Mouse (Mus musculus) heart, embryonic 14.5 days (tissue): ENCODE results near the gene 1700019A02Rik. TPM values are rescaled to one million over a fixed set of nuclear protein-coding genes. Genes with fewer than 3 reads are reported as not detected.
A peak's percentile ranks its signal among the peaks of the same experiment; 100 is the strongest.

Experiments used
- ATAC-seq: fragments of 200-750 bp; cut with Nextera tagmentation; 2 replicates; pipeline ENCODE4 v1.8.0; 2017; ENCODE audit warnings: low read depth, moderate TSS enrichment; ENCODE audit not compliant: insufficient number of reproducible peaks, insufficient read depth, low FRiP score
- H3K27ac ChIP-seq, 2 experiments: fragments of 200-500 bp in 1 of 2; fragments of 300-500 bp in 1 of 2; sonication (generic) in 1 of 2; replicated peaks in 1 of 2; 2 replicates each; pipeline ENCODE4 v1.5.1; 2012 to 2014; ENCODE audit warnings: low read depth in 2 of 2, low read length in 2 of 2, control low read depth in 1 of 2, mild to moderate bottlenecking in 1 of 2, mixed read lengths in 1 of 2; ENCODE audit not compliant: control insufficient read depth in 1 of 2, insufficient read depth in 1 of 2
- H3K27me3 ChIP-seq: fragments of 300-500 bp; sonication (generic); 2 replicates; pipeline ENCODE4 v1.6.1; 2014; ENCODE audit warnings: mild to moderate bottlenecking, low read length, control low read depth; ENCODE audit not compliant: control insufficient read depth, insufficient read depth
- H3K36me3 ChIP-seq: fragments of 300-500 bp; sonication (generic); 2 replicates; pipeline ENCODE4 v1.6.1; 2014; ENCODE audit warnings: mild to moderate bottlenecking, control low read depth, low read length, mixed read lengths; ENCODE audit not compliant: control insufficient read depth, insufficient read depth
- H3K4me1 ChIP-seq, 2 experiments: fragments of 200-500 bp in 1 of 2; fragments of 300-500 bp in 1 of 2; sonication (generic) in 1 of 2; 2 replicates each; pipeline ENCODE4 v1.6.1; 2012 to 2014; ENCODE audit warnings: low read length in 2 of 2, control low read depth in 1 of 2, mixed read lengths in 1 of 2; ENCODE audit not compliant: control insufficient read depth in 2 of 2, insufficient read depth in 2 of 2
- H3K4me2 ChIP-seq: fragments of 300-500 bp; sonication (generic); 2 replicates; pipeline ENCODE4 v1.6.1; 2014; ENCODE audit warnings: mild to moderate bottlenecking, low read length
- H3K4me3 ChIP-seq, 2 experiments: fragments of 200-500 bp in 1 of 2; fragments of 300-500 bp in 1 of 2; sonication (generic) in 1 of 2; 2 replicates each; pipeline ENCODE4 v1.5.1; 2012 to 2014; ENCODE audit warnings: low read length in 2 of 2, mild to moderate bottlenecking in 2 of 2, control low read depth in 1 of 2, low read depth in 1 of 2, moderate library complexity in 1 of 2; ENCODE audit not compliant: control insufficient read depth in 1 of 2, insufficient read depth in 1 of 2
- H3K9ac ChIP-seq: fragments of 300-500 bp; sonication (generic); 2 replicates; pipeline ENCODE4 v1.6.1; 2014; ENCODE audit warnings: mild to moderate bottlenecking, low read length
- H3K9me3 ChIP-seq: fragments of 300-500 bp; sonication (generic); 2 replicates; pipeline ENCODE4 v1.6.1; 2016; ENCODE audit warnings: low read length, control low read depth; ENCODE audit not compliant: control insufficient read depth
- WGBS: fragments of 180-500 bp; shearing (Covaris S2); extraction: QIAGEN DNeasy Blood & Tissue Kit; methylation state at CpG from one replicate; pipeline ENCODE4 v1.1.7; 2014; 5-methylcytosine and 5-hydroxymethylcytosine counted together
- polyA plus RNA-seq: library from polyadenylated mRNA; unstranded; fragments of >200 nt; fragmentation: Nextera tagmentation; extraction: Ambion mirVana; gene quantifications from 2 replicates; pipeline ENCODE4 v1.2.1, GENCODE M21; 2014

1700019A02Rik gene
- polyA plus RNA-seq, 1 experiment from 2014 or later: not detected

GRCm38 (mm10) chr1:53191234-53191633, 3.8 kb upstream of the 1700019A02Rik start:
- H3K4me3 ChIP-seq: no peak overlapping the region
- H3K36me3 ChIP-seq: no peaks in the 10 kb centered on the region
- no peak overlapping the region for H3K4me2 ChIP-seq
- H3K27ac ChIP-seq: no peak overlapping the region
- no peaks in the 10 kb centered on the region for H3K27me3 ChIP-seq
- no peak for ATAC-seq
- no peaks in the 10 kb centered on the region for H3K9me3 ChIP-seq
- H3K4me1 ChIP-seq: peaks cover 4 to 8% of the 10 kb centered on the region in 2 experiments; a peak in 2 of 4 replicates
- H3K9ac ChIP-seq: no peak overlapping the region
- WGBS: 84% methylated on average over 3 of the region's 3 CpGs

GRCm38 (mm10) chr1:53189620-53190019, 2.2 kb upstream of the 1700019A02Rik start:
- peaks cover 2 to 3% of the 10 kb centered on the region in 2 experiments; a peak in 2 of 4 replicates for H3K4me1 ChIP-seq
- H3K27me3 ChIP-seq: no peaks in the 10 kb centered on the region
- no peaks in the 10 kb centered on the region for H3K9me3 ChIP-seq
- no peak overlapping the region for H3K4me3 ChIP-seq
- H3K9ac ChIP-seq: no peak overlapping the region
- no peak for ATAC-seq
- H3K27ac ChIP-seq: no peak overlapping the region
- no peaks in the 10 kb centered on the region for H3K36me3 ChIP-seq
- 74% methylated on average over 3 of the region's 3 CpGs for WGBS
- no peak overlapping the region for H3K4me2 ChIP-seq

- no peaks in the 10 kb centered on the region for H3K36me3 ChIP-seq
- H3K4me1 ChIP-seq: no peaks in the 10 kb centered on the region
- no peak overlapping the region for H3K4me2 ChIP-seq
- no peak for ATAC-seq
- H3K9ac ChIP-seq: no peak overlapping the region
- WGBS: 83% methylated on average over 3 of the region's 3 CpGs
- no peaks in the 10 kb centered on the region for H3K9me3 ChIP-seq
- H3K27me3 ChIP-seq: no peaks in the 10 kb centered on the region
- no peak overlapping the region for H3K27ac ChIP-seq
- H3K4me3 ChIP-seq: no peak overlapping the region
Measured at GRCm38 (mm10) chr1:53186301-53186700, 1.1 kb downstream of the 1700019A02Rik start.

- Histone ChIP-seq H3K4me3 (no peak overlapping the region), H3K4me2 (no peak overlapping the region), H3K9me3 (no peaks in the 10 kb centered on the region), H3K27me3 (no peaks in the 10 kb centered on the region), H3K27ac (no peak overlapping the region), H3K9ac (no peak overlapping the region), H3K4me1 (peaks cover 0 to 2% of the 10 kb centered on the region in 2 experiments; a peak in 1 of 4 replicates), H3K36me3 (no peaks in the 10 kb centered on the region)
- WGBS: 83% methylated on average over 6 of the region's 6 CpGs
- ATAC-seq: no peak
Measured at GRCm38 (mm10) chr1:53157715-53158114, 29.7 kb downstream of the 1700019A02Rik start.

- H3K27me3 ChIP-seq: no peaks in the 10 kb centered on the region
- H3K4me2 ChIP-seq: no peak overlapping the region
- H3K9me3 ChIP-seq: no peaks in the 10 kb centered on the region
- WGBS: 55% methylated on average over 2 of the region's 2 CpGs
- H3K27ac ChIP-seq: no peak overlapping the region
- no peak overlapping the region for H3K4me3 ChIP-seq
- no peaks in the 10 kb centered on the region for H3K36me3 ChIP-seq
- H3K9ac ChIP-seq: no peak overlapping the region
- ATAC-seq: no peak
- no peaks in the 10 kb centered on the region for H3K4me1 ChIP-seq
Measured at GRCm38 (mm10) chr1:53123066-53123465, 64.4 kb downstream of the 1700019A02Rik start.

GRCm38 (mm10) chr1:53110561-53110960, 76.9 kb downstream of the 1700019A02Rik start:
- Histone ChIP-seq H3K36me3 (no peaks in the 10 kb centered on the region), H3K4me1 (peaks cover 0 to 5% of the 10 kb centered on the region in 2 experiments; a peak in 2 of 4 replicates), H3K27ac (peak overlapping the region in 1 of 2 experiments; percentile 35; a peak in 1 of 4 replicates), H3K27me3 (no peaks in the 10 kb centered on the region), H3K9ac (no peak overlapping the region), H3K9me3 (no peaks in the 10 kb centered on the region), H3K4me3 (no peak overlapping the region), H3K4me2 (no peak overlapping the region)
- no peak for ATAC-seq
- WGBS: 44% methylated on average over 1 of the region's 1 CpGs

Other genes starting within 250 kb of the 1700019A02Rik start
- gene 1700019D03Rik, start 167.5 kb downstream of the 1700019A02Rik start, polyA plus RNA-seq: 0.13 and 1.1 TPM in 2 replicates
- gene Mstn, start 126.0 kb downstream of the 1700019A02Rik start, polyA plus RNA-seq: 3.9 and 4.0 TPM in 2 replicates
- 9.9 and 10.2 TPM in 2 replicates for gene Pms1, start 109.4 kb upstream of the 1700019A02Rik start, polyA plus RNA-seq
- 31.9 and 33.7 TPM in 2 replicates for gene Ormdl1, start 109.5 kb upstream of the 1700019A02Rik start, polyA plus RNA-seq
- not detected in 2 replicates for gene Gm28778, start 109.5 kb upstream of the 1700019A02Rik start, polyA plus RNA-seq
- gene Osgepl1, start 126.0 kb upstream of the 1700019A02Rik start, polyA plus RNA-seq: 28.7 and 30.1 TPM in 2 replicates
- gene Asdurf, start 165.0 kb upstream of the 1700019A02Rik start, polyA plus RNA-seq: 5.5 and 7.6 TPM in 2 replicates
- 0.20 and 0.49 TPM in 2 replicates for gene Gm28551, start 165.0 kb upstream of the 1700019A02Rik start, polyA plus RNA-seq
- gene Asnsd1, start 165.1 kb upstream of the 1700019A02Rik start, polyA plus RNA-seq: 66.7 and 68.8 TPM in 2 replicates